Mouse (Mus musculus) skeletal muscle tissue, adult 2 months (tissue): Measurements from ENCODE around the gene Igsf3.
A peak's percentile ranks its signal among the peaks of the same experiment; 100 is the strongest.

ENCODE experiments used
- DNase-seq: peaks from one replicate; pipeline ENCODE4 v3.0.0-alpha.2; 2012; ENCODE audit warnings: low read depth, low spot score

Igsf3 gene

DNA sequence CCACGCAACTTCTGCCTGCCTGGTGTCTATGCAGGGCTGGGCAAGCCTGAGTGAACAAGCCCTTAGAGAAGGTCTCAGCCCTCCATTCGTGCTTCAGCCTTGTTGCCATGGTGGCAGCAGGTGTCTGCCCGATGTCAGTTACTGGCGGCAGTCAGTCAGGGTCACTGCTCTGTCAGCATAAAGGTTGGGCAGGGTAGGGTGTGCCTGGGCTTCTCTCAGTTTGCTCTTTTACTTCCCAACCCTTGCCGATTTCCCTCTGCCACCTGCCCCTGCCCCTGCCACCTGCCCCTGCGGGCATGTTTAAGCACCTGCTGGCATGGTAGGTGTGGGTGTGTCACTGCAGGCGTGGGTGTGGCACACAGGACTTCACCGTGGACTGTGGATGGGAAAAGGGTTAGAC is 67.6 kb downstream of the Igsf3 start:
- DNase-seq: no peak

DNA sequence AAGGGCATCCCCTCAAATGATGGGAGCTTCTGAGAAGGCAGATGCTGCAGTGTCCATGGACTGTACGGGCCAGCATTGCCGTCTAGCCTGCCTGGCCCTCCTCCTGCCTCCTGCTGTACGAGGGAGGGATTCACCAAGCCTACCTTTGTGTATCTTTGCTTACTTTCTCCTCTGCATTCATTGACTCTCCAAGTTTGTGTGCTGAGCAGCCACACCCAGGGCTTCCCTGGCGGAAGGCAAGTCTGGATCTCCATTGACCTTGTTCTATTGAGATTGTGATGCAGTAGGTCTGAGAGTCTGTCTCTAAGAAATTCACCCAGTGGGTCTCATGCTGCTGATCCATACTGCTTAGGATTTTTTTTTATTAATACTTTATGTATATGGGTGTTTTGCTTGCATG is 70.4 kb downstream of the Igsf3 start:
- DNase-seq: no peak

DNA sequence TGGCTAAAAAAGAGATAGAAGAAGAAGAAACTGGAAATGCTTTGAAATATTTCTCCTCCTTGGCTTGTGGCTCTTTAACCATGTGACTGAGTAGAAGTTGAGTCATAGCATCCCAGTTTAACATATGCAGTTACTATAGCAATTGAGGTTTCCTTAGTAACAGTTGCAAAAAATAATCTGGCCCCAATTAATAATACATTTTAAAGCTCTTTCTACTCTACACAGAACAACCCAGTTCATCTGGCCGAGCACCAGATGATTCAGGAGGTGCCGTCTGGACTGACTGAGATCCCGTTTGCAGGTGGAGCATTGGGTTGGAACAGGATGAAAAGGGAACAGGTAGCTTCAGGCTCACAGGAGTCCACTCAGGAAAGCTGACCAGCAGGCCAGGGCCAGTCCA is 71.9 kb downstream of the Igsf3 start:
- DNase-seq: no peak

DNA sequence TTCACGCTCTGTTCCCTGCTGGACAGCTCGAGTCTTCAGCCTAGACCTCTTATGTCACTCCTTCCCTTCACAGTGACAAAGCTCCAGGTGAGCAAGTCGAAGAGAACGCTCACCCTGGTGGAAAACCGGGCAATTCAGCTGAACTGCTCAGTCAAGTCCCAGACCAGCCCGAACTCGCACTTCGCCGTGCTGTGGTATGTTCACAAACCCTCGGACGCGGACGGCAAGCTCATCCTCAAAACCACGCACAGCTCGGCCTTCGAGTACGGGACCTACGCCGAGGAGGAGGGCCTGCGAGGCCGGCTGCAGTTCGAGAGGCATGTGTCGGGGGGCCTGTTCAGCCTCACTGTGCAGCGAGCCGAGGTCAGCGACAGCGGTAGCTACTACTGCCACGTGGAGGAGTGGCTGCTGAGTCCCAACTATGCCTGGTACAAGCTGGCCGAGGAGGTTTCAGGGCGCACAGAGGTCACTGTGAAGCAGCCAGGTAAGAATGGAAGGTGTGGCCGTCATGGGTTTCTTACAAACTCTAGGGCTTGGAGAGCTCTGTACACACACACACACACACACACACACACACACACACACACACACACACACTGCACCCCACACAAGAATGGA is 74.0 kb downstream of the Igsf3 start:
- DNase-seq: no peak

DNA sequence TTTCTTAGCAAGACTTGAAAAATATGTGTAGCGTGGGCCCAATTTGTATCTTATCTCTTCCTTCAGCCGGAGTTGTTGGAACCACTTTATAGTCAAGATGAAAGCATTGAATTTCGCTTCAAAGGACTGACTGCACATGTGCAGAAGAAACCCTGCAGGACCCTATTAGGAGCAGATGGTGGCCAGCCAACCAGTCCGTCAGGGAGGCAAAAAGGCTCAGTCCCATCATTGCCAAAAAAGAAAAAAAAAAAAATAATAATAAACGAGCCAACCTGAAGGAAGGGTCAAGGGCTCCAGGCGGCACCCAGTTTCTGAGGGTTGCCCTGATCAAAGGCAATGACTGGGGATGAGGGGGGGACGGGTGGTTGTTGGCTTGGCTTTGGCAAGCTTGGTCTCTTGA is 83.7 kb downstream of the Igsf3 start:
- DNase-seq: no peak

DNA sequence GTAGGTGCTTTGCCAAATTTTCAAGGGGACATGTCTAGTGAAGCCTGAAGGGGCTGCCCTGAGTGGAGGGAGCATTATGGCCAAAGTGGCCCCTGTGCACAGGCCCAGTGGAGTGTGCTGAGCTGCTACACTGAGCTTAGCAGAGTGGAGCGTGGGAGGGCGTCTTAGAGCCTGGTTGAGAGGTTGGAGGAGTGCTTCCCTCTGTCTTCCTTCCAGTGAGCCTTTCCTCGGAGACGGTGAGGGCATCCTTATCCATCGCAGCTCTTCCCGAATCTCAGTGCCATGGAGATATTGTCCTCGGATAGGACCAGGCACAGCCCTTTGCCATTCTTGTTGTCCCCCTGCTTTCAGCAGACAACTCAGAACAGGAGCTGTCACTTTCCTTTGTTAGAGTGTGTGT is 84.2 kb downstream of the Igsf3 start:
- no peak for DNase-seq

DNA sequence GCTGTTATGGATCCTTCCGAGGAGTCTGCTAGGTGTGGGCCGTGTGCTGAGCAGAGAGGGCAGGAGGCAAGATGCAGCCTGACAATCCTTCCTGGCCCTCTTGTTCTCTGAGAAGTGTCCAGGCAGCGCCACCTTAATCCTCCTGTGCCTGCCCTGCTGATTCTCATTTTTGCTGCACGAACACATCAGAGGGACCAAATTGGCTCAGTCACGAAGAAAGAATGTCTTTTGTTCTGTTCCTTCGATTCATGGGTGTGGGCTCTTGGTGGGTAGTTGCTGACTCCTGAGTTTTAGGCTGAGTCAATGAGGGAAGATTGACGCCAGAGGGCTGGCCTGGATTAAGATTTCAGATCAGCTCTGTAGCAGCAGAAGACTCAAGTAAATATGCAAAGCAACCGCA is 84.9 kb downstream of the Igsf3 start:
- no peak for DNase-seq

DNA sequence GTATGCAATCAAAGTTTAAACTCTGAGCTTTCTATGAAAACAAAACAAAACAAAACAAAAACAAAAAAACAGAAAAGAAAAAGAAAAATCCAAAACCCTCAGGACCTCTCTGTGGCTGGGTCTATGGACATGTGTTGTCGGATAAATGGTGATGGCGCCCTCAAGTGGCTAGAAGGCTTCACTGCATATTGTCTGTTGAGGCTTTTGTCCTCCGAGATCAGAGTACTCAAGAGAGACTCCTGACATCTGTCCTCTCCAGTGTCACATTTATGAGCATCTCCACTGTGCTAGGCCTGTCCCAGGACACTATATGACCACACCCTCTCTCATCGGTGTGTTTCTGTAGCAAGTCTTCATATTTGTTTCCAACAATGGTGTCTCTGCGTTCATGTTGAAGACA is 85.4 kb downstream of the Igsf3 start:
- DNase-seq: peak; percentile 64

DNA sequence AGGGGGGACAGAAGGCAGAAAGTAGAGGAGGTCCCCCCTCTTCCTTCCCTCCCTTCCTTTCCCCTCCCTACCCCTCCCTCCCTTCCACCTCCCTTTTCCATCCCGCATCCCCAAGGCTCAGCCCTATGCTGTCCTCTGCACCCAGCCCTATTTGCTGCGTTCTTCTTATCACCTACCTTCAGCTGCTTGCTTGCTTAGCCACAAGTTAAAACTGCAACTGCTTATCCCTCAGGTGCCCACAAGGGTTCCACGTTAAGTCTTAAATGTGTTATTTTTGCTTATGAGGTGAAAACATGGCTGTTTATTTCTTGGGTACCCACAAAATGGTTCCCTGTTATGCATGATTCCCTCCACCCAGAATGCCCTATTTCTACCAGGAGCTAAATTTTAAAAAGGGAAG is 86.6 kb downstream of the Igsf3 start:
- DNase-seq: no peak

DNA sequence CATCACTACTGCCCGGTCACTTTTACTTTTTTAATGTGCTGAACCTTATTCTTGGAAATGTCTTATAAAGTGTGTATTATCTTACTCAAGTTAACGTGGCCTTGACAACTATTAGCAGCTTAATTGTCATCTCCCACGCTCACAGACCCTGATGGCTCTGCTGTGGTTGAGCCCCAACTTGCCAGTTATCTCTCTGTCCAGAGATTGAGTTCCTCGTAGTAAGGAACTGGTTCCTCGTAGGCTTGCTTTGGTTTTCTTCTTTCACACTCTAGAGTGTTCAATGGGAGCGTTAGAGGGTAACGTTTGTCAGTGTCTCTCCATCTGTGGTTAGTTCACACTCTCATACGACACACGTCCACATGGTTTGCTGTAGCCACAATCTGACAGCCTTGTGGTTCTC is 92.8 kb downstream of the Igsf3 start:
- DNase-seq: no peak

DNA sequence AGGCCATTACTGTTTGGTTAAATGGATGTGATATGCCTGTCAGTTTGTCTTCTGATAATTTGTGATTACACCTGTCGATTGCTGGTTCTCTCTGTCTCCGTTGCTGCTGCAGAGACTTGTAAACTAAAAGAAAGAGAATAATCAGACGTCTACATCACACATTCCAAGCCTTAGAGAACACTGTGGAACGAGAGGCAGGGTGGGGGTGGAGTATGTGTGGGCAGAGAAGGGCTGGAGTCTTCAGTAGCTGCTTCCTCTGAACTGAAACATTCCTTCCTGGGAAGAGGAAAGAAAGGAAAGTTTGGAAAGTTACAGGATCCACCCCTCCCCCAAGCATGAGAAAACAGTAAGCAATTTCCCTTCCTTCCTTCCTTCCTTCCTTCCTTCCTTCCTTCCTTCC is 95.0 kb downstream of the Igsf3 start:
- DNase-seq: no peak

DNA sequence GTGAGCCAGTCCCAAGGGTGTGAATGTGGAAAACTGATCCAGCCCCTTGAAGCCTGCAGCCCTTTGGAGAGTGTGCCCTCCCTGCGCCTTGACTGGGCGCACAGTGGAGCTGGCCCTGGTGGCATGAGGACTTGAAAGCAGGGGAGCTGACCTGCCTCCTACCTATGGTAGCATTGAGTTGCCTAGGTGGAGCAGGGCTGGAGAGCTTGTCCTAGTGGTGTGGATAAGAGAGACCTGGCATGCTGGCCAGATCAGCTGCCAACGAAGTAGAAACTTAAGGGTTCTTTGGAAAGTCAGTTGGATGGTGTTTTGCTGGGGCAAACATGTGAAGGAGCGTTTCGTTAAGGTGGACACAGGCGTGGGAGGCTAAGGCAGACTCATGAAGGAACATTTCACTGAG is 105.1 kb downstream of the Igsf3 start:
- DNase-seq: no peak

DNA sequence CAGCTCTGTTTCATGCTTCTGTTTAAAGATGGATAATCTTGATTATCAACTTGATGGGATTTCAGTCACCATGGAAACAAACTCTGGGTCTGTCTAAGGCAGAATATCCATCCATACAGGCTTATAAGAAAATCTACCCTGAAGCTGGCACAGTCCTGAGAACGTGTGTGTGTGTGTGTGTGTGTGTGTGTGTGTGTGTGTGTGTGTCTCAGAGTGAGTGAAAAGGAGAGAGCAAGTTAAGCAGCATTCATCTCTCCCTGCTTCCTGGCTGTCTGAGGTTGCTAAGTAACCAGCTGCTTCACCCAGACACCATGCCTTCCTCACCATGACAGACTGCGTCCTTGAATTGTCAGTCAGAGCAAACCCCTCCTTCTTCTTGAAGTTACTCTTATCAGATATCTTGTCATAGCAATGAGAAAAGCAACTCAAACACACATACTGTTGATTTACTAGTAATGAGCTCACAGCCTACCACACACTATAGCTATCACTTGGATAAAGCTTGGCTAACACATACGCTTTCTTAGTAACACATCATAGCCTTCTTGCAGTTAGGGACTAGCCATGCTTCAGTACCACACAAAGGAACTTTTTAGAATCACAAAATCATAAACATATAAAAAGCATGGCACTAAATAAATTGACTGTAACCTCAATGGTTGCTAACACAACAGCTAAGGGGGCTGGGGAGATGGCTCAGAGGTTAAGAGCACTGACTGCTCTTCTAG is 106.5 kb downstream of the Igsf3 start:
- DNase-seq: no peak

DNA sequence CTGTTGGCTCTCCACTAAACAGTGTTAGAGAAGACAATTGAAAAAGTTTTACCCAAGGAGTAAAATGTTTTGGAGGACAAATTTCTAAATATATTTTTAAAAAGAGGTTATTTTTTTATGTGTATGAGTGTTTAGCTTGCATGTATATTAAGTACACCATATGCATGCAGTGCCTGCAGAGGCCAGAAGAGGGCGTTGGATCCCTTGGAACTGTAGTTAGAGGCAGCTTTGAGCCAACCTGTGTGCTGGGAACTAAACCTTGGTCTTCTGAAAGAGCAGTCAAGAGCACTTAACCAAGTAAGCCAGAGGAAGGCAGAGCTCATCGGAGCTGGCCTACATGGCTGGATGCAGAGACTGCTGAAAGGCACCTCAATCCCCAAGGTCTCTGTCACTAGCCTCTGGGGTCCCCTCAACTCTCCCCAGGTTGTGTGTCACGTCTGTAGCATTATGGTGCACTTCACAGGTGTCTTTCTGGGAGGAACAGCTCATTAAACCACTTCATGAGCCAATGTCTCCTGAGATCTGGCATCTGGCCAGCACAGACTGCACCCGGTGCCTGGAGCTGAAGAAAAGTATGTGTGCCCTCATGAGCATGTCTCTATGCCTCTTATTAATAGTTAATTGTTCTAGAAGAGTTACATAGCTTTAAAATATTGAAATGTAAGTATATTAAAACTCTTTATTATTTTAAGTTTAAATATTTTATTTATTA is 109.3 kb downstream of the Igsf3 start:
- no peak for DNase-seq

DNA sequence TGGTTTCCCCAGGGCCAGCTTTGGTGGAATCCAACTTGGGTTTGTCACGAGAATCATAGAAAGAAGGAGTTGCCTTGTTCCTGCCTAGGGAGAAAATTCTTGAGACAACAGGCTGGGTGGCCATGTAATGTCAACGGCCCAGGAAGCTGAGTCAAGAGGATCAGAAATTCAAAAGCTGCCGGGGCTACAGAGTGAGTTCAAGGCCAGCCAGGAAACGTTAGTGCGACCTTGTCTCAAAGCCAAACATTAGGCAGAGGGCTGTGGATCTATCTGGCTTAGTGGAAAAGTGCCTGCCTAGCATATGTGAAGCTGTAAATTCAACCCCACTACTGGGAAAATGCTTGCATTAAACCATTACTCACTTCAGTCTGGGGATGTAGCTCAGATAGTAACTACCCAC is 110.6 kb downstream of the Igsf3 start:
- no peak for DNase-seq

DNA sequence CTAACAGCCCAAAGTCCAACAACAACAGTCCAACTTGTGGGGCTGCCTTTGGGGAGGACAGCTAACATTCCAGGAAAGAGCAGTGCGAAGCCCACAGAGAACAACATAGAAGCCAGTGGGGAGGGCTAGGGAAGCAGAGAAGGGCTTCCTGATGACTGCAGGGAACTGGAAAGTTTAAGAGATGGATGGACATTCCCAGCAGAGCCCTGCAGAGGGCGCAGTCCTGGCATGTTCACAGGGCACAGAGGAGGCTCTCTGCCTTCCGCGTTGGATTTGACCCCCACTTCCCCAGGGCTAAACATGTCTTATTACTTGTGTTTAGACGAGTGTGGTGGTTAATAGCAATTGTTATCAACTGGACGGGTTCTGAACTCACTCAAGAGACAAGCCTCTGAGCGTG is 111.3 kb downstream of the Igsf3 start:
- DNase-seq: no peak

DNA sequence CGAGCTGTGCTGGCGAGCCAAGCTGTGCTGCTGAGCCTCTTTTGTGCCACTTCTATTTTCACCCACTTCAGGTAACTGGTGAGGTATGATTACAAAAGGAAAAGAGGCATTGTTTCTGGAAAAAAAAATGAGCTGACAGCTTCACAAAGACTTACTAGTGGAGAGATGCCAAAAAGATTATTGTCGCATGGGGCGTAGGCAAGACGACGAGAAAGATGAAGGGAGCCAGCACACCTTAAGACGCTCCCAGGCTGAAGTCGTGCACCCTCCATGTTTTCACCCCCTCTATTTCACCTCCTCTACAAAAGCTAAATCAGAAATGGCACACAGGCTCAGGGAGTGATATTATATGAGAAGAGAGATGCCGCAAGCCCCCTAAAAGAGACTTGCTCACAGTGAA is 113.6 kb downstream of the Igsf3 start:
- no peak for DNase-seq

DNA sequence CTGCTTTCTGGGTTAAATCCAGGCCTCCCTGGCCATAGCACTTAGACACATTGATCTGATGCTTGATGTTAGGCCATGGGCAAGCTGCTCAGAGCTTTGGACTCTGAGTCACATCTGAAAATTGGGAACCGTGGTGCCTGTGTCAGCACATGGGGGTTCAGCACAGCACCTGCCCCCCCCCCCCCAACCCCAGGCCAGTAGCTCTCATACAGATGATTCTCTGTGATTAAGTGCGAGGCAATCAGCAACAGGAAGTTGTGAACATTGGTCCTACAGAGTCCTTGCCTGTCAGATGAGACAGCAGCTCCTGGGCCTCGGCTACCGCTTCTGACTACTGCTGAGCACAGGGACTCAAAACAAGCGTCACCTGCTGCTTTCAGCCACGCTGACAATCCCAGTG is 116.0 kb downstream of the Igsf3 start:
- no peak for DNase-seq

DNA sequence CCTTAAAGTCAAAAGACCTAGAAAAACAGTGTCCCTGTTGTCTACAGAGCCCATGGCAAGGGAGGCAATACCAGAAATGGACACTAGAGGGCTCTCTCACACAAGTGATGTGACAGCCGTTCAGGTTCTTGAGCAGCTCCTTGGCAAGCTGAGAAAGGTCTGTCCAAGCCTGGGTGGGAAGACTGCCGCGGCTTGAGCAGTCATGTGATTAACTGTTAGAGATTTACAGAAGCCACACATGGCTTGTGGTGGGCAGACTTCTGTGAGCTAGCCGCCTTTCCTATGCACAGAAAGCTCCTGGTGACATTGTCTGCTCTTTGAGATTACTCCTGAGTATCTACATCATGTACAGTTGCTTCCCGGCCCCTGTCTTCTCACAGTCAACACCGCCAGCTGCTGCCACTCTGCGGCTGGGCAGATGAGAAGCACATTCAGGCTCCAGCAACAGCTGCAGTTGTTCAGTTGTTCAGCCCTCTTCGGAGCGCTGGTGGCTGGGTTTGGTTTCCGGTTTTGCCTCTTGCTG is 117.1 kb downstream of the Igsf3 start:
- peak; percentile 86 for DNase-seq

DNA sequence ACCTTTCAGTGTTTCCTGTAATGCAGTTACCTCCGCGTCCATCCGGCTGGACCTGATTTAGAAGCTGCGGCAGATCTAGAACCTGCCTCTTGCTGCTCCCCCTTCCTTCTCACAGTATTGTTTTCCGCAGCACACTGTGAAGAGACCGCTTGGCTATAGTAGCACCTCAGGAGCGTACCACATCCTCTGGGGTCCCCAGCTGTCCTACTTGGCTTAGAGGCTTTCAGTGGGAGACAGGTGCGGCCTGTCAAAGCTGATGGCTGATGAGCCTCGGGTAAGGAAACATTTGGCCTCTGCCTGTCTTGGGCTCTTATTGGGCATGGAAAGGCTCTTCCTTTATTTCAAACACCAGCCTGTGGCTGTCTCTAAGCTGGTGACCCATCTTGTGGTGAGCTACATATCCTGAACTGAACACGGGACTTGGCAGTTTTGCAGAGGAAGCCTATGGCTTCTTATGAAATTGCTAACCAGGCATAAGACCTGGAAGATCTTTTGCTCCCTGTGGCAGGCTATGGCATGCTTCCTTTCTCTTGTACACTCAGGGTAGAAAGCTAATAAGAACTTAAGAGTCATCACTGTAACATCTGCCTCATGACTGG is 120.6 kb downstream of the Igsf3 start:
- no peak for DNase-seq

DNA sequence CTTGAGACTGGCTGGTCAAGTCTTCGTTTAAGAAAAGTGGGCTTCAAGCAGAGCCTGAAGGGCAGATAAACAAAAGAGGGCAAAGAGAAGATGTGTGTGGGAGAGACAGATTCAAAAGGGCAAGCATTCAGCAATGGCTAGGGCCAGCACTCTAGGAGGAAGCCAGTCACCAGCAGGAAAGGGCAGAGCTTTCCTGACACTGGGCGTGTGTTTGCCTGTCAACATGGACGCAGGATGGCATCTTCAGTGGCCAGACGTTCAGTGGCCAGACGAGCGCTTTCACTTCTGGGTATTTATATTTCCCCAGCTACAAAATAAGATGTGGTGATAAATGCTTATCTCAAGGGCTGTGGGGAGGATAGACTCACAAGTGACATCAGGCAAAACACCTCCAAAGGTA is 123.0 kb downstream of the Igsf3 start:
- no peak for DNase-seq

DNA sequence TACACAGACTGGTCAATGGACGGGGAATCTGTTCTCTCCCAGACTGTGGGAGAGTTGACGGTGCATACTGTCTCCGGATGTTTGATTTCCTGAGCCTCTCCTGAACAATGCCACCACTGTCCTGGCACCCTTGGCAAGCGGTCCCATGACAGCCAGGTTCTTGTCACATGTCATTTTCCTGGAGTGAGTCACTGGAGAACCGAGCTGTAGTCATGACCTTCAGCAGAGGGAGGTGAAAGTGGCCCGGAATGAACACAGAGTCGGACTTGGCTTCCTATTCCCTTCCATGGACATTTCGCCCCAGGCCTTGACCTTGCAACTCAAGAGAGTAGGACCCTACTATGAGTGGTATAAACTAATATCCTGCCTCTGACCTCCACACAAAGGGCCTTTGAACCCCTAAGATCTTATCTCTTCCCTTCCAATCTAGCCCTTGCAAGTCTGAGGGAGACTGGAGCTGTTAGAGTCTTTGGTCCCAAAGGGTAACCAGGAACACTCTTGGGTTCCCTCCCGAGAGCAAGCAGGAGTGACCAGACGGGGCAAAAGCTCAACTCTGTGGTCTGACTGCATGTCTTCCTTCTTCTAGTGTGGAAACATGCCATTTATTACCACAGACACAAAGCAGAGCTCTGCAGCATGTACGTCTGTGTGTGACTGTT is 123.6 kb downstream of the Igsf3 start:
- no peak for DNase-seq
